Mouse (Mus musculus): ENCODE data around the gene Gm29427.

- TF ChIP-seq POLR2A (IDR thresholded peaks at IDR 0.05; ENCODE audit: borderline replicate concordance, low read depth, low read length) (no peak), CTCF (IDR thresholded peaks at IDR 0.05; ENCODE audit: low read depth, low read length) (no peak)
These were observed 15.5 kb downstream of the Gm29427 start for GRCm38 (mm10) chr1:130699937-130700633.

Data from bone marrow macrophage, adult 2 months (primary cell).